Mouse (Mus musculus): ENCODE results near the gene Mmp23. TPM values are rescaled to one million over a fixed set of nuclear protein-coding genes. Genes with fewer than 3 reads are reported as not detected.
"Not testable (repeated sequence)": the region's sequence is repeated elsewhere in the genome, so short reads cannot be mapped to it uniquely, and the experiment has no call there.

Mmp23 gene
- 10 to 100 TPM; 32.3 to 33.1 TPM for total RNA-seq (2021)

DNA sequence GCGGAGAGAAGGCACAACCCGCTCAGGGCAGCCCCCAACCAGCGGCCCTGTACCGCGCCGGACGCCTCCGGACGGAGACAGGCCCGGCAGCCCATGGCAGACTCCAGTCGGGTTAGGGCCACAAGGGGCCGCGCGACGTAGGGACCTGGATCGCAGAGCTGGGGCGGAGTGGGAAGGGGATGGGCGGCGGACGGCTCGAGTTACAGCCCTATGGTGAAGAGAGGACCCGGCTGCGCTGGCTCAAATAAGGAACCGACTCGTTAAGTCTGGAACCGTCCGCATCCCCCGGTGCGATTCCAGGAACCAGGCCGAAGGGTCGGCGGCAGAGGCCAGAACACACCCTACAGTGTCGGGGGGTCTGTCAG is at the start of gene Mmp23:
Gene Mmp23 (minus strand): TSS at position 299 of the 365 bp plus-strand sequence.
- peak; percentile 81 for DNase-seq

DNA sequence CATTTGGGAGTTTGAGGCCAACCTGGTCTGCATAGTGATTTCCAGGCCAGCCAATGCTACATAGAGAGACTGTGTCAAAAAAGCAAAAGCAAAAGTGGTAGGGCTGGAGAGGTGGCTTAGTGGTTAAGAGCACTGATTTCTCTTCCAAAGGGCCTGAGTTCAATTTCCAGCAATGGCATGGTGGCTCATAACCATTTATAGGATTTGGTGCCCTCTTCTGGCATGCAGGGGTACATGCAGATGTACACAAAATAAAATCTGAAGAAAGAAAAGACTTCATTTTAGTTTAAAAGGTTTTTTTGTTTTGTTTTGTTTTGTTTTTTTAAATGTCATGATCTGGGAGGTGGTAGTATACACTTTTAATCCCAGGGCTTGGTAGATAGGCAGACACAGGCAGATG is 47.2 kb upstream of the Mmp23 start:
- no peak for DNase-seq

DNA sequence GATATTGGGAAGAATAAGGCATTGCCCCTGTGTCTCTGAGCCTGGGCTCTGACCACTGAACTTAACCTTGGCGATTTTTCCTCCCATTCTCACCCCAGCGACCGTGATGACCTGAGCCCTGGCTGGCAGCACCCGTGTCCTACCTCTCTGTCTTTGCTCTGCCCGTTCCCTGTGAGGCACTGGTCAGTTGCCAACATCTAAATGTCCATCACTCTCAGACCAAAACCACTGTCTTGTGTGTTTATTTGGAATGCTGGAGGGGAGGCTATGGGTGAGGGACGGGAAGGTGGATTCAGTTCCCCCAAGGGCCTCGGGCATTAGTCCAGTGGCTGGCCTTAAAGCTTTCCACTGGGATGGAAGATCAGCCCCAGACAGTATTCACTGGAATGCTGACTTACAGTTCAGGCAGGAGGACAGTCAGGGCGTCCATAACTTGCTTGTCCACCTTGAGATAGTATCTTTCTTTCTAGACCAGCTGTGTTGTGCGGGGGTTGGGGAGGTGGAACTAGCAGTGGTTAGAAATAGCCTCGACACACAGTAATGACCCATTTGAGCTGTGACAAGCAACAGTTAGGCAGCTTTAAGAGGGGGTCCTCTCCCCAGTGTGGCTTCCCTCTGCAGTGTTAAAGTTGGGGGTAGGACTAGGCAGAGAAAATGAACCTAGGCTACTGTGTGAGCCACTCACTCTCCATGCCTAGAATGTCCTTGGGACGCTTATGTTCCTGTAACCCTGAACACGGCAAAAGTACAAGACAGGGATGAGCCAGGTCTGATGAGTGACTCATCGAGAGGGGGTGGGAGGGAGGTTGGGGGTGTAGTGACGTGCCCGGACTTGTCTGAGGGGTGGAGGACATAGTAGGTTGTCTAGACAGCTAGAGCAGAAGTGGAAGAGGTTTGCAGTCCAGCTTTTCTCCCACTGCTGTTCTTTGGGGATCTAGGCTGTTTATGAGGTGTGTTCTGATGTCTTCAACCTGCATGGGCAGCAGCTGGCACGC is 43.4 kb upstream of the Mmp23 start:
- no peak for DNase-seq

GRCm38 (mm10) chr4:155695531-155696062 is 42.4 kb upstream of the Mmp23 start:
- DNase-seq, result no peak

- peak; percentile 58 for DNase-seq
Measured at GRCm38 (mm10) chr4:155694482-155695401, 41.6 kb upstream of the Mmp23 start.

- peak; percentile 67 for DNase-seq
Measured at GRCm38 (mm10) chr4:155694111-155694481, 40.9 kb upstream of the Mmp23 start, which contains the start of gene Fndc10. TSS of gene Fndc10 (plus strand) at chr4:155694342.

DNA sequence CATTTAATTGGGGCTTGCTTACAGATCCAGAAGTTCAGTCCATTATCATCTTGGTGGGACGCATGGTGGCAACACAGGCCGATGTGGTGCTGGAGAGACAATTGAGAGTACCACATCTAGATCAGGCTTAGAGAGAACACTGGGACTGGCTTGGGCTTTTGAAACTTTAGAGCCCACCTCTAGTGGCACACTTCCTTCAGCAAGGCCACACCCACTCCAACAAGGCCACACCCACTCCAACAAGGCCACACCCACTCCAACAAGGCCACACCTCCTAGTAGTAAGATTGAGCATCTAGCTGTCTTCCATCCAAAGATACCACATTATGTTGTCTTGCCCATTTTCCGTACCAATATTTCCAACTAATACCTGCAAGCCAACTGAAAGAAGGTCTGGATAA is 39.2 kb upstream of the Mmp23 start:
- DNase-seq, result no peak

GRCm38 (mm10) chr4:155690571-155691375 is 37.6 kb upstream of the Mmp23 start:
- no peak for DNase-seq

DNA sequence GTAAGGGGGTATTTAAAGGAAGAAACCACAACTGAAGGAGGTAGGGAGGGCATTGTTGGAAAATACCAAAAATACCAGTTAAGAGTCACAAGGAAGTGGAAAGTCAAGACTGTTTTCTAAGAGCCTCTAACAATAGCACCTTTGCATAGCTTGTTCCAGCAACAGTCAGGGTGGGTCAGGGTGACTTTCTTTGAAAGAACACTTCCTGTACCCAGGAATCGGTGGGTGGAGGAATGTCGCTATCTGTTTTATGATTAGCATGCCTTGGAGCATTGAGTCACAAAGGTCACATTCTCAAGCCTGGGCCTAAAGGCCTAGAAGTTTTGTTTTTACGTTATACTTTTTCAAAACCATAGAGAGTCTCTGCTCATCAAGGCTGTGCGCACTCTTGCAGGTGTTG is 34.6 kb upstream of the Mmp23 start:
- not testable (repeated sequence) for DNase-seq

GRCm38 (mm10) chr4:155683670-155684277 is 30.6 kb upstream of the Mmp23 start:
- DNase-seq, result not testable (repeated sequence)

DNA sequence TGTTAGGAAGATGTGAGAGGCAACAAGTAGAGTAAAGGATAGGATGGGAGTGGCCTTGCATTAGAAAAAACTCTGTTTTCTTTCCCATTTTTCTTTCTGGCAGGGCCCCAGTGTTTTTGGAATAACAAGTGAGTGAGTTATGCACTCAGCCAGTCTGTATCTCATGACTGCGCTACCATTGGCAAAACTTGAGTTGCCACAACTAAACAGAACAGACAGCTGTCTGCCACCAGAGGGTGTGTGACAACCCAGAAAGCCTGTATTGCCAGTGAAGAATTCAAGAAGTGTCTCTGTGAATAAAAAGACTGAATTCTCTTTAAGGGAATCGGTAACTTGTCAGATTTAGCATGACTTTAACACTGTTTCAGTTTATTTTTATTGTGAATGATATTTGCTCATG is 22.8 kb upstream of the Mmp23 start:
- no peak for DNase-seq

DNA sequence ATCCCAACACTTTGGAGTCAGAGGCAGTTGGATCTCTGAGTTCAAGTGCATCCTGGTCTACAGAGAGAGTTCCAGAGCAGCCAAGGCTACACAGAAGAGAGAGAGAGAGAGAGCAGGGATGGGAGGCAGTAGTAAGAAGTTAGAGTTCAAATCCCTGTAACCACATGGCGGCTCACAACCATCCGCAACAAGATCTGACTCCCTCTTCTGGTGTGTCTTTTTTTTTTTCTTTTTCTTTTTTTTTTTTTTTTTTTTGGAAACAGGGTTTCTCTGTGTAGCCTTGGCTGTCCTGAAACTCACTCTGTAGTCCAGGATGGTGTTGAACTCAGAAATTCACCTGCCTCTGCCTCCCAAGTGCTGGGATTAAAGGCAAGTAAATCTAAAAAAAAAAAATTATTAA is 18.9 kb upstream of the Mmp23 start:
- DNase-seq, result no peak

DNA sequence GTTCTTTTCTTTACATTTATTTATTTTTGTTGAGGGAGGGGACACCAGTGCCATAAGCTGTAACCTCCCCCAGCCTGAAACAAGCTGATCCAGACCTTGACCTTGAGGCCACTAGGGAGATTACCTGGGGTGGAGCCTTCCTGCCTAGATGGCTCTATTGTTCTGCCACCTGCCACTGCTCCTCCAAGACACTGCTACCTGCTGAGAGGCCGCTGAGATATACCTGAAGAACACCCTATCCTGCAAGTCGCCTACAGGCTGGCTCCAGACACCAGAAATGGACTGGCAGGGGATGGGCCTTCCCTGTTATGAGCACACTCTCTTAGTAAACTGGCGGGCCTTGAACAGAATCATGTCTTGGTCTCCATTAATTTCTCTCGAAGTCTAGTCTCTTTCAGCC is 17.1 kb upstream of the Mmp23 start:
- DNase-seq, result not testable (repeated sequence)

- no peak for DNase-seq
Measured at GRCm38 (mm10) chr4:155669598-155670075, 16.5 kb upstream of the Mmp23 start.

- peak; percentile 97 for DNase-seq
Measured at GRCm38 (mm10) chr4:155668689-155669597, 15.8 kb upstream of the Mmp23 start, which contains the start of gene Mib2. TSS of gene Mib2 (minus strand) at chr4:155669198.

GRCm38 (mm10) chr4:155666903-155667302 is 13.7 kb upstream of the Mmp23 start:
- DNase-seq, result no peak

GRCm38 (mm10) chr4:155660641-155661040 is 7.5 kb upstream of the Mmp23 start:
- peak; percentile 44 for DNase-seq

GRCm38 (mm10) chr4:155658961-155659360 is 5.8 kb upstream of the Mmp23 start:
- no peak for DNase-seq

DNA sequence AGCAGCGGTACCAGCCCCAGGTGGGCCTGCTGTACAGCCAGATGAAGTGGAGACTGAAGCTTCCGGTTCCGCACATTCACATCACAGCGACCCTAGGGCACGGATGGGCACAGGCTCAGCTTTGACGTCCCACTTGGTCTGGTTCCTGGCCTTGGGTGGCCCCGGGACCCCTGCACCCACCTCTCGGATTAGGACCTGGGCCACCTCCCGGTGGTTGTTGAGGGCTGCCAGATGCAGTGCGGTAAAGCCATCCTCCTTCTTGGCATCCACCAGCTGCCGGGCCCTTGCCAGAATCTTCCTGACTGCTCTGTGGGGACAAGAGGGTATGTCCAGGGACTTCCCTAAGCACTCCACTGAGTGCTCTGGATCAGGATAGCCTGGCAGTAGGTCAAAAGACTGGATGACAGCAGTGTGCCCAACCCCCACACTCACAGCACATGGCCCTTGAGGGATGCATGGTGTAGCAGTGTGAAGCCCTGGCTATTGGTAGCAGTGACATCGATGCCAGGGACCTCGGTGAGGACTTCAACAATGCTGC is 3.1 kb upstream of the Mmp23 start:
- no peak for DNase-seq
